Mouse (Mus musculus) telencephalon, adult 2 months (tissue): Measurements from ENCODE around the gene Tmem82.

Source experiments
- DNase-seq: peaks from one replicate; pipeline ENCODE4 v3.0.0-alpha.2; 2011; ENCODE audit warnings: low read depth, low spot score

Tmem82 gene

GRCm38 (mm10) chr4:141616811-141617210, 1.6 kb downstream of the Tmem82 start:
- DNase-seq: no peak

GRCm38 (mm10) chr4:141614946-141615345, 3.5 kb downstream of the Tmem82 start:
- no peak for DNase-seq

- DNase-seq: no peak
These were observed 8.9 kb downstream of the Tmem82 start for GRCm38 (mm10) chr4:141609538-141609937.

GRCm38 (mm10) chr4:141605861-141606260, 12.6 kb downstream of the Tmem82 start, which contains the start of gene Fblim1:
Gene Fblim1 (minus strand): TSS chr4:141606096.
- no peak for DNase-seq

- no peak for DNase-seq
These were observed 13.0 kb downstream of the Tmem82 start for GRCm38 (mm10) chr4:141605421-141605820.

GRCm38 (mm10) chr4:141604493-141604892, 13.9 kb downstream of the Tmem82 start:
- DNase-seq: no peak

GRCm38 (mm10) chr4:141603921-141604320, 14.5 kb downstream of the Tmem82 start:
- no peak for DNase-seq

- no peak for DNase-seq
These were observed 15.8 kb downstream of the Tmem82 start for GRCm38 (mm10) chr4:141602523-141603223.

GRCm38 (mm10) chr4:141601148-141601862, 17.1 kb downstream of the Tmem82 start:
- no peak for DNase-seq

GRCm38 (mm10) chr4:141600364-141600763, 18.1 kb downstream of the Tmem82 start:
- no peak for DNase-seq

GRCm38 (mm10) chr4:141599251-141600141, 18.9 kb downstream of the Tmem82 start:
- no peak for DNase-seq

- no peak for DNase-seq
These were observed 19.6 kb downstream of the Tmem82 start for GRCm38 (mm10) chr4:141598894-141599250.

- DNase-seq: no peak
These were observed 20.1 kb downstream of the Tmem82 start for GRCm38 (mm10) chr4:141598199-141598893.

GRCm38 (mm10) chr4:141596700-141597328, 21.6 kb downstream of the Tmem82 start:
- no peak for DNase-seq

- no peak for DNase-seq
These were observed 22.7 kb downstream of the Tmem82 start for GRCm38 (mm10) chr4:141595605-141596268.

- no peak for DNase-seq
These were observed 23.3 kb downstream of the Tmem82 start for GRCm38 (mm10) chr4:141595138-141595537.

GRCm38 (mm10) chr4:141591547-141591946, 26.9 kb downstream of the Tmem82 start:
- no peak for DNase-seq

GRCm38 (mm10) chr4:141583919-141584318, 34.5 kb downstream of the Tmem82 start:
- no peak for DNase-seq

- no peak for DNase-seq
These were observed 37.4 kb downstream of the Tmem82 start for GRCm38 (mm10) chr4:141581051-141581450.

- DNase-seq: no peak
These were observed 39.6 kb downstream of the Tmem82 start for GRCm38 (mm10) chr4:141578833-141579232.
